Mouse (Mus musculus) neural tube, embryonic 15.5 days (tissue): Measurements from ENCODE around the gene Slco1a4. TPM values are rescaled to one million over a fixed set of nuclear protein-coding genes. Genes with fewer than 3 reads are reported as not detected.

Experiments
- ATAC-seq: fragments of 200-750 bp; cut with Nextera tagmentation; 2 replicates; pipeline ENCODE4 v1.8.0; 2017; ENCODE audit warnings: mild to moderate bottlenecking, moderate TSS enrichment, moderate library complexity; ENCODE audit not compliant: low FRiP score
- H3K27ac ChIP-seq: fragments of 300-500 bp; sonication (generic); replicated peaks from 2 replicates; pipeline ENCODE4 v1.5.1; 2015; ENCODE audit warnings: mild to moderate bottlenecking, inconsistent platforms
- H3K27me3 ChIP-seq: fragments of 300-500 bp; sonication (generic); replicated peaks from 2 replicates; pipeline ENCODE4 v1.6.1; 2015; ENCODE audit warnings: inconsistent platforms
- H3K36me3 ChIP-seq: fragments of 300-500 bp; sonication (generic); 2 replicates; pipeline ENCODE4 v1.6.1; 2015; ENCODE audit warnings: inconsistent platforms
- H3K4me1 ChIP-seq: fragments of 300-500 bp; sonication (generic); 2 replicates; pipeline ENCODE4 v1.6.1; 2015; ENCODE audit warnings: inconsistent platforms
- H3K4me2 ChIP-seq: fragments of 300-500 bp; sonication (generic); 2 replicates; pipeline ENCODE4 v1.6.1; 2015; ENCODE audit warnings: inconsistent platforms, mild to moderate bottlenecking, moderate library complexity
- H3K4me3 ChIP-seq: fragments of 300-500 bp; sonication (generic); replicated peaks from 2 replicates; pipeline ENCODE4 v1.5.1; 2015; ENCODE audit warnings: mild to moderate bottlenecking, inconsistent platforms
- H3K9ac ChIP-seq: fragments of 300-500 bp; sonication (generic); replicated peaks from 2 replicates; pipeline ENCODE4 v1.6.1; 2015; ENCODE audit warnings: mild to moderate bottlenecking, inconsistent platforms
- H3K9me3 ChIP-seq: fragments of 300-500 bp; sonication (generic); replicated peaks from 2 replicates; pipeline ENCODE4 v1.6.1; 2016; ENCODE audit warnings: inconsistent platforms
- WGBS: fragments of 180-500 bp; shearing (Covaris S2); methylation state at CpG from one replicate; pipeline ENCODE4 v1.1.7; 2015; ENCODE audit warnings: mixed read lengths; 5-methylcytosine and 5-hydroxymethylcytosine counted together
- polyA plus RNA-seq: library from polyadenylated mRNA; unstranded; fragments of >200 nt; fragmentation: Nextera tagmentation; extraction: Ambion mirVana; gene quantifications from 2 replicates; pipeline ENCODE4 v1.2.1, GENCODE M21; 2015

Gene Slco1a4
- polyA plus RNA-seq, 1 experiment from 2014 or later: 0.10 TPM

DNA sequence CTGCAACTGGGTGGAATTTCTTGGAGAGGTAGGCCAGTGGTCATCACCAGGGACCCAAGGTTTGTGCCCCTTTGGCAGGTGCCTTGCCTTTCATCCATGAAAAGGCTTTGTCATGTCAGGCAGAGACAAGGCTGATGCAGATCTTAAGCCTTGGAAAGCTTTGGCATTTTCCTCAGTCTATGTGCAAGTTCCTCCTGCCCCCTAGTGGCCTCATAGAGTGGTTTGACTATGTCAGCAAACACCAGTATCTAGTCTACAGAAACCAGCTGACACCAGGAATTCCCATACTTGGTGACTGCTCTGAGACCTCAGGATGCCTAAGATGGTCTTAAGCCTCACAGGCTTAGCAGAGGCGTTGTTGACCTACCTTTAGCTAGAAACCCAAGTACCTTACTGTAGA, 58.2 kb downstream of the Slco1a4 start:
- Histone ChIP-seq H3K4me3 (no peak overlapping the region), H3K4me1 (no peaks in the 10 kb centered on the region), H3K9me3 (no peaks in the 10 kb centered on the region), H3K27me3 (no peaks in the 10 kb centered on the region), H3K36me3 (no peaks in the 10 kb centered on the region), H3K9ac (no peak overlapping the region), H3K4me2 (no peak overlapping the region), H3K27ac (no peak overlapping the region)
- WGBS: 38% methylated on average over 1 of the region's 1 CpGs
- peak; percentile 65; the same call in 1 of the 2 replicates for ATAC-seq

- no peak for ATAC-seq
- 78% methylated on average over 2 of the region's 2 CpGs for WGBS
- Histone ChIP-seq H3K4me3 (no peak overlapping the region), H3K27me3 (no peaks in the 10 kb centered on the region), H3K9ac (no peak overlapping the region), H3K4me2 (no peak overlapping the region), H3K9me3 (no peaks in the 10 kb centered on the region), H3K36me3 (no peaks in the 10 kb centered on the region), H3K27ac (no peak overlapping the region), H3K4me1 (no peaks in the 10 kb centered on the region)
Observed at GRCm38 (mm10) chr6:141774476-141774875, 81.5 kb downstream of the Slco1a4 start.

- no peak within 1 kb of the TSS for H3K9ac ChIP-seq
- H3K4me3 ChIP-seq: no peak within 1 kb of the TSS
- no peak for ATAC-seq
- H3K27ac ChIP-seq: no peak within 1 kb of the TSS
- no peak within 1 kb of the TSS for H3K4me2 ChIP-seq
- no peaks in the 10 kb centered on the region for H3K9me3 ChIP-seq
- 90% methylated on average over 3 of the region's 3 CpGs for WGBS
- H3K27me3 ChIP-seq: no peaks in the 10 kb centered on the region
- H3K36me3 ChIP-seq: no peaks in the 10 kb centered on the region
- no peaks in the 10 kb centered on the region for H3K4me1 ChIP-seq
Observed at GRCm38 (mm10) chr6:141773710-141774109, 82.3 kb downstream of the Slco1a4 start, which contains the start of gene Gm5724. Gene Gm5724 (minus strand): TSS chr6:141773810.

Other genes starting within 250 kb of the Slco1a4 start
- gene Slco1b2, start 226.7 kb downstream of the Slco1a4 start, polyA plus RNA-seq: not detected in 2 replicates
- not detected in 2 replicates for gene Gm5724, start 82.4 kb downstream of the Slco1a4 start, polyA plus RNA-seq
- not detected in 2 replicates for gene Slco1a1, start 90.8 kb upstream of the Slco1a4 start, polyA plus RNA-seq
- gene Gm6614, start 155.2 kb upstream of the Slco1a4 start, polyA plus RNA-seq: not detected in 2 replicates